Mouse (Mus musculus) cortical plate, adult 2 months (tissue): ENCODE results near the gene Trim59.

Source experiments
- CTCF ChIP-seq: fragments of 200-500 bp; IDR thresholded peaks from 2 replicates; pipeline ENCODE4 v1.5.1; 2011; ENCODE audit warnings: mild to moderate bottlenecking, control low read depth, low read length; ENCODE audit not compliant: insufficient read depth; ENCODE audit errors: extremely low read depth
- POLR2A ChIP-seq: fragments of 200-500 bp; IDR thresholded peaks from 2 replicates; pipeline ENCODE4 v1.6.1; 2011; ENCODE audit warnings: mild to moderate bottlenecking, low read length, control low read depth; ENCODE audit not compliant: insufficient read depth; ENCODE audit errors: extremely low read depth

GRCm38 (mm10) chr3:68986550-68986949 is 58.0 kb downstream of the Trim59 start:
- TF ChIP-seq POLR2A (no peak), CTCF (no peak)
